Mouse (Mus musculus) bone marrow, adult 2 months (tissue): ENCODE results near the gene Tmprss4.

ENCODE experiments used
- CTCF ChIP-seq: fragments of 200-500 bp; IDR thresholded peaks from 2 replicates; pipeline ENCODE4 v1.5.1; 2011; ENCODE audit warnings: low read length, control low read depth; ENCODE audit not compliant: control insufficient read depth, insufficient read depth
- POLR2A ChIP-seq: fragments of 200-500 bp; IDR thresholded peaks from 2 replicates; pipeline ENCODE4 v1.6.1; 2011; ENCODE audit warnings: low read depth, mild to moderate bottlenecking, control low read depth, low read length, borderline replicate concordance; ENCODE audit not compliant: control insufficient read depth

GRCm38 (mm10) chr9:45181770-45182169 is 22.1 kb downstream of the Tmprss4 start, which contains the start of gene BC049352:
- TF ChIP-seq POLR2A (no peak), CTCF (no peak)
